In the genomic region with DNA sequence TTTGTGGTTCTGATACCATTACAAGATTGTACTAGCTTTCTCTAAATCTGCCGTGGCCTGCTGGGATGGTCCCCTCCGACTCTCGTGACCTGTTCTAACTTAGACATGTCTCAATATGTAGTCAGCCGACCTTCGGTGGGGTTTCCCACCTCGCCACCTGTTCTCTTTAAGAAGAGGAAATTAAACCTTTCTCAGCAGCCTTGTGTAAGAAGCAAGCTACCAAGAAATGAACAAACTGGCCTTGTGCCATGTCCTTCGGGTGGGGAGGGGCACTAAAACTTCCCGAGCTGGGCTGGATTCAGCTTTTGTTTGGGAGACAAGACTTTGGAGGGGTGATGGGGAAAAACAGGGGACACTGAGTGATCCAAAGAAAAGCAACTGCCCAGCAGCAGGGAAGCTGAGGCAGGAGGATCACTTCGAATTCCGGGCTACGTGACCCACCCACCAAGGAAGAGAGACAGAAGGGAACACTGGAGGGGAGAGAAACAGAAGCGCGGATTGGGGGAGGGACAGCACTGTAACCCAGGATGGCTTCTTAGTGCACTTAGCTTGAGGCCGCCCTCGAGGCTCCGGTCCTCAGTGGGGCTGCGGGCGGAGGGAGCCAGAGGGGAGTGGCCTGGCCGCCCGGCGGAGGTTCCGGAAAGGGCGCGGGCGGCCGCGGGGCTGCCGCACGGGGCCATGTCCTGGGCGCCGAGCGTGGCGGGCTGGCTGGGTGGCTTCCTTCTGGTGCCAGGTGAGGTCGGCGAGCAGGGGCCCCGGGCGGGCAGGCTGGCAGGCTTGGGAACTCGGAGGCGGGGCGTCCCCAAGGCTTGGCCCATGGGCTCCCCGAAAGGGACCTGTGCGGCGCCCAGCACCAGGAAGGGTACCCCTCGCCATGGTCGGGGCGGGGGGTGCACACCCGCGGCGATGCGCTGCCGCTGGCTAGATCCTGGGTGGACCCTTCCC, we compare ENCODE assay signal across 7 mouse cellular contexts. TPM values are rescaled to one million over a fixed set of nuclear protein-coding genes. Genes with fewer than 3 reads are reported as not detected.
DNase-seq lines count a peak whose midpoint lies in the region; ATAC-seq and TF ChIP-seq lines count a peak whose summit lies in the region.

Il10rb (plus strand) TSS at position 525 of the 945 bp plus-strand sequence.

- peak; percentile 92 for DNase-seq in adrenal gland, adult 2 months
- peak; percentile 77 for DNase-seq in embryo, embryonic 11 days
- DNase-seq in gastrocnemius, postnatal 36 days, result peak; percentile 70 to 71
- peak; percentile 81 for DNase-seq in intestine, embryonic 14.5 days (ENCODE audit: low spot score)
- DNase-seq in limb, embryonic 11.5 days (ENCODE audit: low spot score), result peak; percentile 66

- intact Hi-C loops in gastrocnemius, postnatal 36 days (cut with DNase I), result no loop called here

- 0 out of 2 replicates have a peak, but pooled peaks have one; percentile 5 for TF ChIP-seq CTCF in small intestine, adult 2 months (IDR thresholded peaks at IDR 0.05; ENCODE audit: extremely low read depth, insufficient read length, insufficient replicate concordance, low read depth, low read length)

- peak; percentile 84 for TF ChIP-seq POLR2A in small intestine, adult 2 months (IDR thresholded peaks at IDR 0.05; ENCODE audit: low read depth, low read length)

- peak within 1 kb of the TSS; percentile 87 for H3K4me2 ChIP-seq in intestine, embryonic 14.5 days (ENCODE audit: low read length)
- H3K4me2 ChIP-seq in limb, embryonic 11.5 days (ENCODE audit: low read depth, severe bottlenecking), result peak within 1 kb of the TSS; percentile 92
- H3K4me2 ChIP-seq in midbrain, embryonic 12.5 days (replicated peaks), result peak within 1 kb of the TSS; percentile 98

- peaks cover 10% of the 10 kb centered on the region for H3K4me1 ChIP-seq in intestine, embryonic 14.5 days (replicated peaks; ENCODE audit: control insufficient read depth, insufficient read depth, low read length)
- no peaks in the 10 kb centered on the region for H3K4me1 ChIP-seq in limb, embryonic 11.5 days (ENCODE audit: control insufficient read depth, insufficient read depth, low read length)
- H3K4me1 ChIP-seq in midbrain, embryonic 12.5 days, result peaks cover 13% of the 10 kb centered on the region
- H3K4me1 ChIP-seq in small intestine, adult 2 months (ENCODE audit: control insufficient read depth, insufficient read depth, insufficient read length, low read length), result peaks cover 22% of the 10 kb centered on the region

- no peaks in the 10 kb centered on the region for H3K9me3 ChIP-seq in intestine, embryonic 14.5 days (ENCODE audit: control insufficient read depth, low read length)
- H3K9me3 ChIP-seq in limb, embryonic 11.5 days (ENCODE audit: control insufficient read depth, low read length), result no peaks in the 10 kb centered on the region
- H3K9me3 ChIP-seq in midbrain, embryonic 12.5 days, result no peaks in the 10 kb centered on the region

- H3K9ac ChIP-seq in intestine, embryonic 14.5 days (ENCODE audit: low read length), result peak within 1 kb of the TSS; percentile 73
- peak within 1 kb of the TSS; percentile 69 for H3K9ac ChIP-seq in limb, embryonic 11.5 days (ENCODE audit: low read length)
- peak within 1 kb of the TSS; percentile 77 for H3K9ac ChIP-seq in midbrain, embryonic 12.5 days (replicated peaks)

- peak; percentile 86 for ATAC-seq in intestine, embryonic 14.5 days (replicated peaks; ENCODE audit: low FRiP score, low TSS enrichment, low read depth)
- ATAC-seq in limb, embryonic 11.5 days (ENCODE audit: insufficient number of reproducible peaks, low FRiP score, low TSS enrichment, low read depth), result peak; percentile 77
- ATAC-seq in midbrain, embryonic 12.5 days (ENCODE audit: low FRiP score, low read depth), result peak; percentile 78

- H3K27me3 ChIP-seq in intestine, embryonic 14.5 days (replicated peaks; ENCODE audit: control insufficient read depth, insufficient read depth, low read length), result no peaks in the 10 kb centered on the region
- H3K27me3 ChIP-seq in limb, embryonic 11.5 days (ENCODE audit: control insufficient read depth, insufficient read depth, low read length), result no peaks in the 10 kb centered on the region
- H3K27me3 ChIP-seq in midbrain, embryonic 12.5 days, result peaks cover 15% of the 10 kb centered on the region
- no peaks in the 10 kb centered on the region for H3K27me3 ChIP-seq in small intestine, adult 2 months (ENCODE audit: control insufficient read depth, insufficient read depth, low read length)

- WGBS in intestine, embryonic 14.5 days, result 7% methylated on average over 41 of the region's 51 CpGs
- WGBS in limb, embryonic 11.5 days, result 7% methylated on average over 51 of the region's 51 CpGs
- WGBS in midbrain, embryonic 12.5 days, result 6% methylated on average over 50 of the region's 51 CpGs
- 1% methylated on average over 51 of the region's 51 CpGs for WGBS in small intestine, adult 2 months

- H3K36me3 ChIP-seq in intestine, embryonic 14.5 days (ENCODE audit: control insufficient read depth, insufficient read depth, low read length), result peaks cover 11% of the 10 kb centered on the region; the same call in 1 of the 2 replicates
- H3K36me3 ChIP-seq in limb, embryonic 11.5 days (ENCODE audit: control insufficient read depth, insufficient read depth, low read length), result no peaks in the 10 kb centered on the region
- H3K36me3 ChIP-seq in midbrain, embryonic 12.5 days, result peaks cover 8% of the 10 kb centered on the region; the same call in 1 of the 2 replicates
- H3K36me3 ChIP-seq in small intestine, adult 2 months (ENCODE audit: control insufficient read depth, insufficient read depth, low read length), result peaks cover 8% of the 10 kb centered on the region

- peak within 1 kb of the TSS; percentile 70 for H3K27ac ChIP-seq in intestine, embryonic 14.5 days (ENCODE audit: low read depth)
- no peak within 1 kb of the TSS for H3K27ac ChIP-seq in limb, embryonic 11.5 days (replicated peaks; ENCODE audit: low read depth, low read length)
- peak within 1 kb of the TSS; percentile 32; the same call in 1 of the 2 replicates for H3K27ac ChIP-seq in midbrain, embryonic 12.5 days (replicated peaks)
- H3K27ac ChIP-seq in small intestine, adult 2 months (ENCODE audit: insufficient read depth, low read depth, low read length), result peak within 1 kb of the TSS; percentile 98

- peak within 1 kb of the TSS; percentile 78 for H3K4me3 ChIP-seq in intestine, embryonic 14.5 days (ENCODE audit: low read depth, low read length)
- peak within 1 kb of the TSS; percentile 54 for H3K4me3 ChIP-seq in limb, embryonic 11.5 days (ENCODE audit: low read depth, low read length)
- H3K4me3 ChIP-seq in midbrain, embryonic 12.5 days, result peak within 1 kb of the TSS; percentile 65
- H3K4me3 ChIP-seq in small intestine, adult 2 months (ENCODE audit: low read depth, low read length), result peak within 1 kb of the TSS; percentile 98

RNA-seq across cellular contexts. Expression of gene Il10rb, which starts in this region (rescaled TPM):
- total RNA-seq in adrenal gland, adult 2 months (2021), result 100 to 1,000 TPM; 255 to 258 TPM
- 97.1 and 107 TPM in 2 replicates for polyA plus RNA-seq in adrenal gland, adult 2 months (2012; rRNA removed)
- 1 to 10 TPM; 6.6 to 6.7 TPM for total RNA-seq in gastrocnemius, postnatal 36 days (2021)
- 35.4 and 36.8 TPM in 2 replicates for polyA plus RNA-seq in intestine, embryonic 14.5 days (2014; fragmentation: Nextera tagmentation; extraction: Ambion mirVana)
- polyA plus RNA-seq in limb, embryonic 11.5 days (2014; fragmentation: Nextera tagmentation; extraction: Ambion mirVana), result 7.5 and 8.3 TPM in 2 replicates
- 7.9 and 9.1 TPM in 2 replicates for polyA plus RNA-seq in midbrain, embryonic 12.5 days (2016; fragmentation: Nextera tagmentation; extraction: Ambion mirVana)
- polyA plus RNA-seq in small intestine, adult 2 months (2012; rRNA removed), result 16.8 and 51.2 TPM in 2 replicates

Comparison
In these comparisons a context has a peak if more than half of its experiments do, and no peak if none do; other contexts are left out.
1. RNA of gene Il10rb (total RNA-seq): 255 to 258 TPM in adrenal gland, adult 2 months; 6.6 to 6.7 TPM in gastrocnemius, postnatal 36 days; every median in the first group is over 10 times any median in the second.
2. Peak in every context shown above with its lines, with median percentiles within 50 percentile points of each other: DNase-seq, ATAC-seq, H3K4me2 ChIP-seq, H3K4me3 ChIP-seq and H3K9ac ChIP-seq.